Mouse (Mus musculus): ENCODE data around the gene Mgat3. TPM values are rescaled to one million over a fixed set of nuclear protein-coding genes. Genes with fewer than 3 reads are reported as not detected.

Gene Mgat3
- polyA plus RNA-seq, 1 experiment from 2014 or later, result 24.2 TPM

DNA sequence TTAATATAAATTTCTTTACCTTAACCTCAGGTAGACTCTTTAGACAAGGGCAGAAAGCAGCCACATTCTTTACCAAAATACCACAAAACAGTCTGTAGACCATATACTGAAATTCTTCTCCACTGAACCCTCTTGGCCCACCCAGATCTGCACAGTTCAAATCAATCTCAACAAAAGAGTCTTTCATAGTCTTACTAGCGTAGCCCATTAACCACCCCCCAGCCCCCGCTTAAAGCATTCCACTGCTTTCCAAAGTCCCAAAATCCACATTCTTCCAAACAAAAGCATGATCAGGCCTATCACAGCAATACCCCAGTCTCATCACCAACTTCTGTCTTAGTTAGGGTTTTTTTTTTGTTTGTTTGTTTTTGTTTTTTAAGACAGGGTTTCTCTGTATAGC lies 26.0 kb downstream of the Mgat3 start:
- H3K9me3 ChIP-seq (ENCODE audit: control insufficient read depth, low read length), result no peaks in the 10 kb centered on the region
- no peak overlapping the region for H3K4me3 ChIP-seq (ENCODE audit: low read depth, low read length)
- no peak overlapping the region for H3K9ac ChIP-seq (replicated peaks; ENCODE audit: low read depth, low read length)
- no peak for ATAC-seq (ENCODE audit: low read depth)
- H3K4me2 ChIP-seq (ENCODE audit: low read depth, low read length), result no peak overlapping the region
- H3K4me1 ChIP-seq (ENCODE audit: control insufficient read depth, insufficient read depth, low read length), result no peaks in the 10 kb centered on the region
- H3K27ac ChIP-seq (ENCODE audit: low read depth, low read length), result no peak overlapping the region
- H3K27me3 ChIP-seq (ENCODE audit: control insufficient read depth, insufficient read depth, low read length), result no peaks in the 10 kb centered on the region
- 55% methylated on average over 2 of the region's 2 CpGs for WGBS
- no peaks in the 10 kb centered on the region for H3K36me3 ChIP-seq (ENCODE audit: control insufficient read depth, insufficient read depth, low read length)

DNA sequence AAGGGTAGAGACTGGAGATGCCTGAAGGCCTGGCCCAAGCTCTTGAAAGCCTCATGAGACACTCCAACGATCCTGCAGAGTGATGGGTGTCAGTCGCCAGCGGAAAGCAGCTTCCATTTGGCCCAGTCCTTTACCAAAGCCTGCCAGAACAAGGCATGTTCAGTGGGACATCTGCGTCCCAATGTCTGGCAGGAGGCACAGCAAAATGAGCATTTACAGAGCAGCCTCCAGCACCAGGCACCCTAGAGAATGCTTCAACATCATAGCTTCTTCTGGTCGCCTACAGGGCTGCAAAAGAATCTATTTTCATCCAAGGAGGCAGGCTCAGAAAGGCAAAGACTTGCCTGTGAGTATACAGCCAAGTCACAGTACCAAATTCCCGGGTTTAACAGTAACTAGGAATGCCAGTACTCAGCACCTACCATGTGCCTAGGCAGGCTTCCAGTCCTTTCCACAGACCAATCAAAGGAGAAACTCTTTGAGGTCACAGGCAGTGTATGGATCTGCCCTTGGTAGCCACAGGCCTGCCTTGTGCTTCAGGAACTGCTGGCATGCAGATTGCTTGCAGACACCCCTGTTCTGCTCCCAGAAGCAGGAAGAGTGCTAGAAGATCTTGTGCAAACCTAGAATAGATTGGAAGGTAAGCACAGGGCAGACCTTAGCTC lies 28.7 kb downstream of the Mgat3 start:
- ATAC-seq (ENCODE audit: low read depth), result no peak
- Histone ChIP-seq H3K4me3 (ENCODE audit: low read depth, low read length) (no peak overlapping the region), H3K36me3 (ENCODE audit: control insufficient read depth, insufficient read depth, low read length) (no peaks in the 10 kb centered on the region), H3K9me3 (ENCODE audit: control insufficient read depth, low read length) (no peaks in the 10 kb centered on the region), H3K27ac (ENCODE audit: low read depth, low read length) (no peak overlapping the region), H3K4me2 (ENCODE audit: low read depth, low read length) (no peak overlapping the region), H3K27me3 (ENCODE audit: control insufficient read depth, insufficient read depth, low read length) (no peaks in the 10 kb centered on the region), H3K9ac (replicated peaks; ENCODE audit: low read depth, low read length) (no peak overlapping the region), H3K4me1 (ENCODE audit: control insufficient read depth, insufficient read depth, low read length) (no peaks in the 10 kb centered on the region)
- 82% methylated on average over 6 of the region's 6 CpGs for WGBS

DNA sequence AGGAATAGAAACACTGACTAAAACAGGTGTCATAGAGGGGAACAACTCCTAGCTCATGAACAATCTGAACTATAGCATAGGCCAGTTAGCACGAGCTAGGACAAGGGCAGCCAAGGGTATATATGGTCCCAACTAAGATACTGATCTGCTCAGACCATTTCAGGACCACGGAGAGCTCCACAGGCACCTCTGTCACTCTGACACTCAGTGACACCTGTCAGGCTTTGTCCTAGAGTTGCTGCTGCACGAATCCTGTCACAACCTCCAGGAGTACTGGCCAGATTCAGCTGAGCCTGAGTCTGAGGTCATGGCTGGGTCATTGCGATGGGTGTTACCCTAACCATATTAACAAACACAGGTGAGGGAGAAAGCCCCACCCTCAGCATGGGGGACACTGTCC lies 29.9 kb downstream of the Mgat3 start:
- Histone ChIP-seq H3K36me3 (ENCODE audit: control insufficient read depth, insufficient read depth, low read length) (no peaks in the 10 kb centered on the region), H3K27ac (ENCODE audit: low read depth, low read length) (no peak overlapping the region), H3K4me2 (ENCODE audit: low read depth, low read length) (no peak overlapping the region), H3K4me3 (ENCODE audit: low read depth, low read length) (no peak overlapping the region), H3K9ac (replicated peaks; ENCODE audit: low read depth, low read length) (no peak overlapping the region), H3K9me3 (ENCODE audit: control insufficient read depth, low read length) (no peaks in the 10 kb centered on the region), H3K4me1 (ENCODE audit: control insufficient read depth, insufficient read depth, low read length) (no peaks in the 10 kb centered on the region), H3K27me3 (ENCODE audit: control insufficient read depth, insufficient read depth, low read length) (no peaks in the 10 kb centered on the region)
- WGBS, result 44% methylated on average over 4 of the region's 4 CpGs
- ATAC-seq (ENCODE audit: low read depth), result no peak

DNA sequence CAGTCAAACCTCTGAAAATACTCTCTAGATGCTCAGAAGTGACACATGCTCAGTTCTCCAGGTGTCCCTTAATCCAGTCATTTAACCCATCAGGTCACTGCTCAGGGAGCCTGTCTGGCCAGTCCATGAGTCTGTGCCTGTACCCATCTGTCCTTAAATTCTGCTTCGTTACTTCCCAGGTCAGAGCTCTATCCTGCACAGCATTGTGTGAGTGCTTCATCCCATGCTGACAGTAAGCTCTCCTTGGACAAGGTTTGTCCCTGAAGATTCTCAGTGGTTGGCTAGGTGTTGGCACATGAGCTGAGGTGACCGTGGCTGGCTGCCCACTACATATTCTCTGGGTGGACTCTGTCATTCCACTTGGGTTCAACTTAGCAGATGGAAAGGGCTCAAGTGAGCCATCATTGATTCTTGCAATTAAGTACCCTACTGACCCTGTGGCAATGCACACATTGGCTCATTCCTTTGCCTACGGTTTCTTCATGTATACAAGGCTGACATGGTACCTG lies 32.6 kb downstream of the Mgat3 start:
- Histone ChIP-seq H3K36me3 (ENCODE audit: control insufficient read depth, insufficient read depth, low read length) (no peaks in the 10 kb centered on the region), H3K9me3 (ENCODE audit: control insufficient read depth, low read length) (no peaks in the 10 kb centered on the region), H3K27me3 (ENCODE audit: control insufficient read depth, insufficient read depth, low read length) (no peaks in the 10 kb centered on the region), H3K4me3 (ENCODE audit: low read depth, low read length) (no peak overlapping the region), H3K9ac (replicated peaks; ENCODE audit: low read depth, low read length) (no peak overlapping the region), H3K27ac (ENCODE audit: low read depth, low read length) (no peak overlapping the region), H3K4me1 (ENCODE audit: control insufficient read depth, insufficient read depth, low read length) (no peaks in the 10 kb centered on the region), H3K4me2 (ENCODE audit: low read depth, low read length) (no peak overlapping the region)
- 83% methylated on average over 3 of the region's 3 CpGs for WGBS
- ATAC-seq (ENCODE audit: low read depth), result no peak

DNA sequence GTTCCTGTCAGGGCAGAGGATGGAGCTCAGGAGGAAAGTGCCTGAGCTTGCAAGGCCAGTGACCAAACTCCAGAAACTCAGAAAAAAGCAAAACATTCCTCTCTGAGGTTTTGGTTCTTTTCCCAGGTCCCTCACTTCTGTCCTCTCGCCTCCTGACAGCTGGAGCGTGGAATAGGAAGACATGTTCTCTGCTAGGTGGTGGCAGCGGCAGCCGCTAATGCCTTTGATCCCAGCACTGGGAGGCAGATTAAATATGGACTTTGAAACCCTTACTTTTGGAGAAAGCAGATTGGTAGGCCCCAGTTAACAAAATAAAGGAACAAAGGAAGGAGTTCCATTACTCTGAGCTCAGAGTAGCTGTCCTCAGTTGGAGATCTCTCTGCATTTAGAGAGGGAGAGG lies 34.9 kb downstream of the Mgat3 start:
- Histone ChIP-seq H3K4me3 (ENCODE audit: low read depth, low read length) (no peak overlapping the region), H3K4me2 (ENCODE audit: low read depth, low read length) (no peak overlapping the region), H3K27ac (ENCODE audit: low read depth, low read length) (no peak overlapping the region), H3K9ac (replicated peaks; ENCODE audit: low read depth, low read length) (no peak overlapping the region), H3K4me1 (ENCODE audit: control insufficient read depth, insufficient read depth, low read length) (no peaks in the 10 kb centered on the region), H3K36me3 (ENCODE audit: control insufficient read depth, insufficient read depth, low read length) (no peaks in the 10 kb centered on the region; the same call in 1 of the 2 replicates), H3K9me3 (ENCODE audit: control insufficient read depth, low read length) (no peaks in the 10 kb centered on the region), H3K27me3 (ENCODE audit: control insufficient read depth, insufficient read depth, low read length) (no peaks in the 10 kb centered on the region)
- no peak for ATAC-seq (ENCODE audit: low read depth)
- 30% methylated on average over 4 of the region's 4 CpGs for WGBS

DNA sequence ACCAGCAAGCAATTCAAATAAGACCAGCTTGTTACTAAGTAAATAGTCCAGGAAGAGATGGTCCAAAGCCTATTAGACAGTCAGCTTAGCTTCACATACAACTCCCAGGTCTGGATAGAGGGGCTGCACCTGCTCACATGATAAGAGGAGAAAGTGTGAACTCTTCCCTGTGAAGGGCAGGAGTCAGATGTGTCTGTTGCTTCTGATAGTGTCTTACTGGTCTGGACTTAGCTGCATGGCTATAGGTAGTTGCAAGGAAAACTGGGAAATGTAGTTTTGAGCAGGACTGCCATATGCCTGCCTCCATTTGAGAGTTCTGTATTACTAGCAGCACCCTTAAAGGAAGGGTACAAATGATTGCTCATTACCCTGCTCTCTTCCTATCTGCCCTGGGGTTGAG lies 40.2 kb downstream of the Mgat3 start:
- Histone ChIP-seq H3K9me3 (ENCODE audit: control insufficient read depth, low read length) (no peaks in the 10 kb centered on the region), H3K36me3 (ENCODE audit: control insufficient read depth, insufficient read depth, low read length) (no peaks in the 10 kb centered on the region; the same call in 1 of the 2 replicates)

DNA sequence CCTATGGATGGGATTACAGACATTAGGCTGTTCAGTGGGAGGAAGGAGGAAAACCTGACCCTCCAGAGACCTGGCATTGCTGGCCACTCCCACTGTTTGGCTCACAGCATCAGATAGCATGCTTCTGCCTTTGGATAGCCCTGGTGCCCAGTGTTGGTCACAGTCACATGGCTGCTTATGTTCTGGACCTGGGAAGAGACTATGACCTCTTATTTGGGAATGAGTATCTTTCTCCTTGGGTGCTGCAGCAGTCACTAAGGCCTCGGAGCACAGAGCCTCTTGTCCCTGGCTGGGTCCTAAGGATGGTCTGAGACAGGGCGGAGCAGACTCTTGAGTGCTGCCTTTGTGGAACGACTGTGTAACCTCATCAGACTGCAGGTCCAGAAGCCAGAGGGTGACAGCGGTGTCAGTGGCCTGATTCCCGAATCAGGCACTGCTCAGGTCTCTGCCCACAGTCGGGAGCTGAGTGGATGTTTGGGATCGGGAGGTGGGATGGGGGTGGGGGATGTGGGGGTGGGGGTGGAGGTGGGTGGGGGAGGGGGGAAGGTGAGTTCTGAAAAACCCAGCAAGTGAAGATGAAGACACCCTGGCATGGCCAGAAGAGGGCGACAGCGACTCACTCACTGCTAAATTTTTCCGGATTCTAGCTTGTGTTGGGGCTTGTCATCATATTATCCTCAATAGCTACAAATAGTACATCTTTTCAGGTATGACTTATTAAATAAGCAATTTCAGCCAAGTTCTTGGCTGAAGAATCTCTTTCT lies 42.4 kb downstream of the Mgat3 start:
- Histone ChIP-seq H3K27me3 (ENCODE audit: control insufficient read depth, insufficient read depth, low read length) (no peaks in the 10 kb centered on the region), H3K4me3 (ENCODE audit: low read depth, low read length) (no peak overlapping the region), H3K4me2 (ENCODE audit: low read depth, low read length) (no peak overlapping the region), H3K9ac (replicated peaks; ENCODE audit: low read depth, low read length) (no peak overlapping the region), H3K4me1 (ENCODE audit: control insufficient read depth, insufficient read depth, low read length) (no peaks in the 10 kb centered on the region), H3K36me3 (ENCODE audit: control insufficient read depth, insufficient read depth, low read length) (no peaks in the 10 kb centered on the region; the same call in 1 of the 2 replicates), H3K27ac (ENCODE audit: low read depth, low read length) (no peak overlapping the region), H3K9me3 (ENCODE audit: control insufficient read depth, low read length) (no peaks in the 10 kb centered on the region)
- 12% methylated on average over 10 of the region's 10 CpGs for WGBS
- ATAC-seq (ENCODE audit: low read depth), result no peak

More for the DNA sequence above, 40.2 kb downstream of the Mgat3 start:
- Histone ChIP-seq H3K4me1 (ENCODE audit: control insufficient read depth, insufficient read depth, low read length) (no peaks in the 10 kb centered on the region), H3K4me2 (ENCODE audit: low read depth, low read length) (no peak overlapping the region), H3K27me3 (ENCODE audit: control insufficient read depth, insufficient read depth, low read length) (no peaks in the 10 kb centered on the region), H3K4me3 (ENCODE audit: low read depth, low read length) (no peak overlapping the region), H3K9ac (replicated peaks; ENCODE audit: low read depth, low read length) (no peak overlapping the region), H3K27ac (ENCODE audit: low read depth, low read length) (no peak overlapping the region)
- ATAC-seq (ENCODE audit: low read depth), result no peak

DNA sequence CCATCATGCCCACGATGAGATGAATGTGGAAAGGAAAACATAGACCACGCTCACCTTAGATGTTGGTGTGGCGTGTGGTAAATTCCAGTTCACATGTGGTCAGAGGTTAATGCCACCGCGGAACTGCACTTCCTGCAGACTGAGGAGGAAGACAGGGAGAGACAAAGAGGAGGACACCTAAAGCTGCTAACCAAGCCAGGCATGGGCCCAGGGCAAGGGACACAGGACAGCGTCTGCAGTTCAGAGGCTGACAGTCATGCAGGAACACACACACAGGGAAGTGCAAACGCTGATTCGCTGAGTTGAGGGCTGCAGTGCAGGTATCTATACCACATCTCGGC lies 42.9 kb downstream of the Mgat3 start:
- Histone ChIP-seq H3K4me2 (ENCODE audit: low read depth, low read length) (no peak overlapping the region), H3K27me3 (ENCODE audit: control insufficient read depth, insufficient read depth, low read length) (no peaks in the 10 kb centered on the region), H3K9me3 (ENCODE audit: control insufficient read depth, low read length) (no peaks in the 10 kb centered on the region), H3K4me3 (ENCODE audit: low read depth, low read length) (no peak overlapping the region), H3K27ac (ENCODE audit: low read depth, low read length) (no peak overlapping the region), H3K4me1 (ENCODE audit: control insufficient read depth, insufficient read depth, low read length) (no peaks in the 10 kb centered on the region), H3K36me3 (ENCODE audit: control insufficient read depth, insufficient read depth, low read length) (no peaks in the 10 kb centered on the region; the same call in 1 of the 2 replicates), H3K9ac (replicated peaks; ENCODE audit: low read depth, low read length) (no peak overlapping the region)
- no peak for ATAC-seq (ENCODE audit: low read depth)
- 70% methylated on average over 9 of the region's 9 CpGs for WGBS

DNA sequence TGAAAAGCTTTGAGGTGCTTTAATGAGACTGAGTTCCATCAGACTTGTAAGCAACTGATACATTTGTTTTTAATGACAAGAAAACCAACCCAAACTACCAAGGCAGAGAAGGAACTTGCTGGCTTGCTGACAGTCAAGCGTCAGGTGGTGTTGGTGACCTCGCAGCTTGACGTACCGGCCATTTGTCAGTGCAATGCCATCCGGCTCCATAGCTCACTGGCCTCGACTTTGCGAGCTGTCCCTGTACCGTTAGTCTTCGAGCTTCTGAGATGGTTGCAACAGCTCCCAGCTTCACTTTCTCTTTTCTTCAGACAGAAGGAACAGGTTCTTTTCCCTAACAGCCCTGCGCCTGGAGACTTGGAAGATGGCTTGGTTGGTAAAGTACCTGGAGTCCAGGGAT lies 44.0 kb downstream of the Mgat3 start:
- no peak for ATAC-seq (ENCODE audit: low read depth)
- H3K4me2 ChIP-seq (ENCODE audit: low read depth, low read length), result no peak overlapping the region
- WGBS, result 88% methylated on average over 10 of the region's 10 CpGs
- H3K9me3 ChIP-seq (ENCODE audit: control insufficient read depth, low read length), result no peaks in the 10 kb centered on the region
- no peak overlapping the region for H3K9ac ChIP-seq (replicated peaks; ENCODE audit: low read depth, low read length)
- H3K27ac ChIP-seq (ENCODE audit: low read depth, low read length), result no peak overlapping the region
- no peaks in the 10 kb centered on the region for H3K36me3 ChIP-seq (ENCODE audit: control insufficient read depth, insufficient read depth, low read length)
- H3K4me3 ChIP-seq (ENCODE audit: low read depth, low read length), result no peak overlapping the region
- no peaks in the 10 kb centered on the region for H3K4me1 ChIP-seq (ENCODE audit: control insufficient read depth, insufficient read depth, low read length)
- no peaks in the 10 kb centered on the region for H3K27me3 ChIP-seq (ENCODE audit: control insufficient read depth, insufficient read depth, low read length)

Measured in neural tube, embryonic 14.5 days (tissue).